Mouse (Mus musculus) lung, embryonic 15.5 days (tissue): ENCODE data around the gene Setd3. TPM values are rescaled to one million over a fixed set of nuclear protein-coding genes. Genes with fewer than 3 reads are reported as not detected.

Experiments
- ATAC-seq: fragments of 200-750 bp; cut with Nextera tagmentation; 2 replicates; pipeline ENCODE4 v1.8.0; 2017; ENCODE audit warnings: moderate number of reproducible peaks, borderline replicate concordance; ENCODE audit not compliant: low FRiP score, low TSS enrichment; ENCODE audit errors: extremely low read depth
- H3K27ac ChIP-seq: fragments of 300-500 bp; sonication (generic); 2 replicates; pipeline ENCODE4 v1.5.1; 2015; ENCODE audit warnings: moderate library complexity, mild to moderate bottlenecking, inconsistent platforms
- H3K27me3 ChIP-seq: fragments of 300-500 bp; sonication (generic); 2 replicates; pipeline ENCODE4 v1.6.1; 2015; ENCODE audit warnings: inconsistent platforms
- H3K36me3 ChIP-seq: fragments of 300-500 bp; sonication (generic); 2 replicates; pipeline ENCODE4 v1.6.1; 2015; ENCODE audit warnings: inconsistent platforms
- H3K4me1 ChIP-seq: fragments of 300-500 bp; sonication (generic); 2 replicates; pipeline ENCODE4 v1.6.1; 2015; ENCODE audit warnings: inconsistent platforms
- H3K4me2 ChIP-seq: fragments of 300-500 bp; sonication (generic); 2 replicates; pipeline ENCODE4 v1.6.1; 2015; ENCODE audit warnings: inconsistent platforms, mild to moderate bottlenecking, moderate library complexity
- H3K4me3 ChIP-seq: fragments of 300-500 bp; sonication (generic); 2 replicates; pipeline ENCODE4 v1.5.1; 2015; ENCODE audit warnings: mild to moderate bottlenecking, inconsistent platforms
- H3K9ac ChIP-seq: fragments of 300-500 bp; sonication (generic); 2 replicates; pipeline ENCODE4 v1.6.1; 2015; ENCODE audit warnings: inconsistent platforms
- H3K9me3 ChIP-seq: fragments of 300-500 bp; sonication (generic); 2 replicates; pipeline ENCODE4 v1.6.1; 2016; ENCODE audit warnings: inconsistent platforms
- WGBS: fragments of 180-500 bp; shearing (Covaris S2); methylation state at CpG from one replicate; pipeline ENCODE4 v1.1.7; 2015; 5-methylcytosine and 5-hydroxymethylcytosine counted together
- polyA plus RNA-seq: library from polyadenylated mRNA; unstranded; fragments of >200 nt; fragmentation: Nextera tagmentation; extraction: Ambion mirVana; gene quantifications from 2 replicates; pipeline ENCODE4 v1.2.1, GENCODE M21; 2015

Setd3 gene
- polyA plus RNA-seq, 1 experiment from 2014 or later = 87.2 TPM

GRCm38 (mm10) chr12:108100181-108100580 is 78.9 kb downstream of the Setd3 start:
- H3K9ac ChIP-seq = no peak overlapping the region
- peaks cover under 1% of the 10 kb centered on the region; the same call in 1 of the 2 replicates for H3K36me3 ChIP-seq
- no peaks in the 10 kb centered on the region for H3K9me3 ChIP-seq
- H3K27me3 ChIP-seq = no peaks in the 10 kb centered on the region
- WGBS = 75% methylated on average over 8 of the region's 8 CpGs
- no peak for ATAC-seq
- no peak overlapping the region for H3K4me2 ChIP-seq
- H3K4me1 ChIP-seq = no peaks in the 10 kb centered on the region
- no peak overlapping the region for H3K4me3 ChIP-seq
- no peak overlapping the region for H3K27ac ChIP-seq

GRCm38 (mm10) chr12:108098201-108098980 is 80.7 kb downstream of the Setd3 start:
- no peaks in the 10 kb centered on the region for H3K4me1 ChIP-seq
- 48% methylated on average over 18 of the region's 18 CpGs for WGBS
- H3K9ac ChIP-seq = no peak overlapping the region
- H3K4me2 ChIP-seq = no peak overlapping the region
- H3K36me3 ChIP-seq = no peaks in the 10 kb centered on the region
- H3K27ac ChIP-seq = no peak overlapping the region
- no peaks in the 10 kb centered on the region for H3K9me3 ChIP-seq
- H3K4me3 ChIP-seq = no peak overlapping the region
- no peak; the same call in 1 of the 2 replicates for ATAC-seq
- no peaks in the 10 kb centered on the region for H3K27me3 ChIP-seq

GRCm38 (mm10) chr12:108097643-108098042 is 81.5 kb downstream of the Setd3 start:
- Histone ChIP-seq H3K27me3 (no peaks in the 10 kb centered on the region), H3K36me3 (no peaks in the 10 kb centered on the region), H3K9me3 (no peaks in the 10 kb centered on the region), H3K27ac (no peak overlapping the region), H3K4me1 (no peaks in the 10 kb centered on the region), H3K4me2 (no peak overlapping the region), H3K9ac (no peak overlapping the region), H3K4me3 (no peak overlapping the region)
- WGBS = 85% methylated on average over 8 of the region's 8 CpGs
- ATAC-seq = no peak

- Histone ChIP-seq H3K4me3 (no peak overlapping the region), H3K27ac (no peak overlapping the region), H3K27me3 (no peaks in the 10 kb centered on the region), H3K9ac (no peak overlapping the region), H3K4me2 (no peak overlapping the region), H3K4me1 (no peaks in the 10 kb centered on the region), H3K9me3 (no peaks in the 10 kb centered on the region), H3K36me3 (no peaks in the 10 kb centered on the region)
- ATAC-seq = no peak
- WGBS = 69% methylated on average over 9 of the region's 9 CpGs
These were observed 90.9 kb downstream of the Setd3 start for GRCm38 (mm10) chr12:108088253-108088652.

- no peaks in the 10 kb centered on the region for H3K9me3 ChIP-seq
- no peaks in the 10 kb centered on the region for H3K36me3 ChIP-seq
- no peaks in the 10 kb centered on the region for H3K27me3 ChIP-seq
- H3K4me1 ChIP-seq = no peaks in the 10 kb centered on the region
- no peak overlapping the region for H3K4me2 ChIP-seq
- H3K9ac ChIP-seq = no peak overlapping the region
- H3K4me3 ChIP-seq = no peak overlapping the region
- whole genome bisulfite sequencing = 49% methylated on average over 2 of the region's 2 CpGs
- H3K27ac ChIP-seq = no peak overlapping the region
- ATAC-seq = no peak
These were observed 91.6 kb downstream of the Setd3 start for GRCm38 (mm10) chr12:108087489-108087888.

GRCm38 (mm10) chr12:108078122-108078752 is 100.9 kb downstream of the Setd3 start:
- no peaks in the 10 kb centered on the region for H3K27me3 ChIP-seq
- H3K36me3 ChIP-seq = no peaks in the 10 kb centered on the region
- no peak overlapping the region for H3K9ac ChIP-seq
- no peak overlapping the region for H3K4me2 ChIP-seq
- no peak for ATAC-seq
- H3K27ac ChIP-seq = no peak overlapping the region
- no peak overlapping the region for H3K4me3 ChIP-seq
- no peaks in the 10 kb centered on the region for H3K4me1 ChIP-seq
- no peaks in the 10 kb centered on the region for H3K9me3 ChIP-seq
- WGBS = 75% methylated on average over 10 of the region's 10 CpGs

GRCm38 (mm10) chr12:108072907-108073306 is 106.2 kb downstream of the Setd3 start:
- Histone ChIP-seq H3K27ac (no peak overlapping the region), H3K9me3 (no peaks in the 10 kb centered on the region), H3K36me3 (no peaks in the 10 kb centered on the region), H3K4me3 (no peak overlapping the region), H3K27me3 (no peaks in the 10 kb centered on the region), H3K9ac (no peak overlapping the region), H3K4me1 (peaks cover 6% of the 10 kb centered on the region), H3K4me2 (no peak overlapping the region)
- no peak for ATAC-seq
- WGBS = 52% methylated on average over 5 of the region's 5 CpGs

GRCm38 (mm10) chr12:108070685-108071662 is 108.1 kb downstream of the Setd3 start:
- H3K4me3 ChIP-seq = no peak overlapping the region
- H3K4me1 ChIP-seq = peaks cover 6% of the 10 kb centered on the region
- H3K27me3 ChIP-seq = no peaks in the 10 kb centered on the region
- no peak overlapping the region for H3K4me2 ChIP-seq
- ATAC-seq = no peak; the same call in 1 of the 2 replicates
- H3K9ac ChIP-seq = no peak overlapping the region
- no peaks in the 10 kb centered on the region for H3K36me3 ChIP-seq
- 27% methylated on average over 21 of the region's 21 CpGs for WGBS
- no peak overlapping the region for H3K27ac ChIP-seq
- H3K9me3 ChIP-seq = no peaks in the 10 kb centered on the region

- no peak overlapping the region for H3K4me2 ChIP-seq
- peaks cover 6% of the 10 kb centered on the region for H3K4me1 ChIP-seq
- no peaks in the 10 kb centered on the region for H3K9me3 ChIP-seq
- H3K27ac ChIP-seq = no peak overlapping the region
- no peaks in the 10 kb centered on the region for H3K36me3 ChIP-seq
- H3K27me3 ChIP-seq = no peaks in the 10 kb centered on the region
- no peak overlapping the region for H3K4me3 ChIP-seq
- H3K9ac ChIP-seq = no peak overlapping the region
- 41% methylated on average over 6 of the region's 6 CpGs for WGBS
- ATAC-seq = no peak
These were observed 109.6 kb downstream of the Setd3 start for GRCm38 (mm10) chr12:108069504-108069903.

- peaks cover 6% of the 10 kb centered on the region for H3K4me1 ChIP-seq
- H3K27me3 ChIP-seq = no peaks in the 10 kb centered on the region
- no peak overlapping the region for H3K27ac ChIP-seq
- no peaks in the 10 kb centered on the region for H3K9me3 ChIP-seq
- no peak for ATAC-seq
- no peak overlapping the region for H3K4me2 ChIP-seq
- H3K4me3 ChIP-seq = no peak overlapping the region
- WGBS = 61% methylated on average over 13 of the region's 13 CpGs
- H3K36me3 ChIP-seq = no peaks in the 10 kb centered on the region
- H3K9ac ChIP-seq = no peak overlapping the region
These were observed 111.2 kb downstream of the Setd3 start for GRCm38 (mm10) chr12:108067811-108068375.

GRCm38 (mm10) chr12:108067231-108067630 is 111.9 kb downstream of the Setd3 start:
- H3K4me2 ChIP-seq = no peak overlapping the region
- no peak overlapping the region for H3K9ac ChIP-seq
- H3K4me1 ChIP-seq = peaks cover 6% of the 10 kb centered on the region
- 76% methylated on average over 3 of the region's 3 CpGs for WGBS
- no peaks in the 10 kb centered on the region for H3K36me3 ChIP-seq
- H3K27ac ChIP-seq = no peak overlapping the region
- no peaks in the 10 kb centered on the region for H3K27me3 ChIP-seq
- ATAC-seq = no peak
- no peak overlapping the region for H3K4me3 ChIP-seq
- H3K9me3 ChIP-seq = no peaks in the 10 kb centered on the region
